Mouse (Mus musculus) cerebellum, postnatal 10 days (tissue): ENCODE results near the gene Pls1.

ENCODE experiments used
- DNase-seq, 2 experiments: peaks; one replicate each; pipeline ENCODE4 v3.0.0; 2021; ENCODE audit warnings: mixed read lengths in 2 of 2

Pls1 gene

DNA sequence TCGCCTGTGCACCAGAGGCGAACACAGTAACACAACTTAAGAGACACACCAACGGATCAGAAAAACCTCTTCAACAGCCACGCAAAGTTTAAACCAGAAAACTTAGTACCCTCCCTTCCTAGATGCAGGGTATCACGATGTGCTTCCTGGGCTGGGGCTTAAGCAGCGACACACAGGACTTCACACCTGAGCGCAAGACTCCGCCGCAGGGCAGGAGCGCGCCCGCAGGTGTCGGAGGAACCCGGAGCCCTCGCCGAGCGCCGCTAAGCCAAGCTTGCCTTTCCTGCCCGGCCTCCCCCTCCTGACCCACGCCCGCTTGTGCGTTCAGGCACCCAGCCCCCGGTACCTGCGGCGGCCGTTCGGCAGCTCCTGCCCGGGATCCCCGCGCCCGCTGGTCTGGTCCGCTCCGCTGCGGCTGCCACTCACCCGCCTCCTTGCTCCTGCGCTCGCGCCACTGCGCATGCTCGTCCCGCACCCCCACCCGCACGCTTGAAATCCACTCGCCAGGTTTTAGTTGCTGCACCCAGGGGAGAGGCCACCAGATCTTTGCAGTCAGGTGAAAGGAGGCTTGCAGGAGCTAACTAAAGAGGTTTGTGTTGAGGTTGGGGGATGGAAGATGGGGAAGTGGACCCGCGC lies at the start of gene Pls1:
Pls1 (minus strand) TSS at position 487 of the 636 bp plus-strand sequence.
- DNase-seq: peak; percentile 92 to 95

DNA sequence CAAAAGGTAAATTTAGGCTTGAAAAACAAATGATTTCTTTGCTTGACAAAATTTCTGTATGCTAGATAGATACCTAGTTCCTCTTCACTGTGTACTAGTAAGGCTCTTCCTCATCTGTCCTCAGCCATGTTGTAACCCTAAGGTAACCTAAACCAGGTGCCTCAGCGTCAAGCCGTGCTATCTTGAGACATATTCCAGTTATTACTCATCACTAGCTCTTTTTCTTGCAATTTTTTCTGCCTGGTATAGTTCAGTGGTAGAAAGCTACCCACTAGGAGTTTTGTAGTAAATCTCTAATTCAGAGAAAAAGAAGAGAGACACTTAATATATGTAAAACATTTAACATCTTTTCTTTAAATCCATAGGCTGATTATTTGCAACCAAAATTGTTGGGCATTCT lies 37.6 kb upstream of the Pls1 start:
- DNase-seq: no peak

DNA sequence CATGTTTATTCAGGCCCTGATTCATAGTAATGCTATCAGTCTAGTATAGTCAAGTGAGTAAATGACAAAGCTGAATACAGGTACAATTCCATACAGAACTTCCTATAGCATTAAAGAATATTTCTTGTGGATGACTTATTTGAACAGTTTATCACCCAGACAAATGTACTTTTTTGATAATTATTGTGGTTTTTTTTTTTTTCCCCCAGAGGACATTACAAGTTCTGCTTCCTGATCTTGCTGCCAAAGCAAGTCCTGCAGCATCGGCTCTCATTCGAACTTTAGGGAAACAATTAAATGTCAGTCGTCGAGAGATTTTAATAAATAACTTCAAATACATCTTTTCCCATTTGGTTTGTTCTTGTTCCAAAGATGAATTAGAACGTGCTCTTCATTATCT lies 33.1 kb upstream of the Pls1 start:
- DNase-seq: no peak

DNA sequence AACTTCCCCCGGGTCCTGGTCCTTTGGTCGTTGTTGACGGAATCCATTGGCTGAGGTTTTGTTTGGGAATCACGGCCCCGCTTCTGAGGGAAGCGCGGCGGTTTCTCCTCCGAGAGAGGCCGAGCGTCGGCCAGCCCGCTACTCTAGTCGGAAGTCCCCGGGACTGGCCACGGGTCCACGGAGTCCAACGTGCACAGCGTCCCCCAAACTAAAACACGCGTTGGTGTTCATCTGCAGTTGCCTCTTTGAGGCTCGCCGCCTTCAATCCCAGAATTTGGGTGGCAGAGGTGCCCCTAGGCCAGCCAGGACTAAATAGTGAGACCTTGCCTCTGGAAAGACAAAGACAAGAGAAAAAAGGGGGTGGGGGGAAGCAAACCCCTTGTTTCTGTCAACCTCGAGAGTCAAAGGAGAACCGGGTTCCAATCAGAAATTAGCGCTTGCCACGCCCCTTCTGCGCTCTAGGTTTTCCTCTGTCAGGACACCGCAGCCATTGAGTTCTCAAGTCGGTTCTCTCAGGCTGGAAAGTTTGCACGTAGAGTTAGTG lies 13.0 kb upstream of the Pls1 start:
- peak in 1 of 2 experiments; percentile 34 for DNase-seq

DNA sequence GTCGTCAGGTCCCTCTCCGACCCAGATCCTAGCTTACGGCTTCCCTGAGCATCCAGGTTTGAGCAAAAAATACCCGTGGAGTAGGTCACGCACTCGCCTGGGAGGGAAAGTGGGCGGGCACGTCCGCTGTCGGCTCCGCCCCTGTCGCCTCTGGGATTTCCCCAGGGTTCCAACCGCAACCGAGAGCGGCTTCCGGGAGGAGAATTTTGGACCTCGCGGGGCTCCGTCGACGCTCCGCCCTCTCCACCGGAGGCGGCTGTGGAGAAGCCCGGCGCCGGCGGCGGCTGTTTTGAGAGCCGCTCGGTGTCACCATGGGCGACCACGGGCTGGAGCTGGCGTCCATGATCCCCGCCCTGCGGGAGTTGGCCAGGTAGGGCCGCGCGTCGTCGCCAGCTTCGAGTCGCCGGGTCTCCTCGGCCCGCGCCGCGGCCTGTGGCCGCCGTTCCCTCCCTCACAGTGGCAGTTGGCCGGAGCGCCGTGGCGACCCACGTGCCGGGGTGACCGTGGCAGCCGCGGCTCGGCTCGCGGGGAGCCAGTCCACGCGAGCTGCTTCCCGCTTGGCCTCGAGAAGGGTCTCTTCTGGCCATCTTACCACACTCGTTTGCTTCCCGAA lies 12.4 kb upstream of the Pls1 start, which contains the start of gene Atr:
Atr (plus strand) TSS at position 184 of the 613 bp plus-strand sequence.
- DNase-seq: peak; percentile 95 to 96

DNA sequence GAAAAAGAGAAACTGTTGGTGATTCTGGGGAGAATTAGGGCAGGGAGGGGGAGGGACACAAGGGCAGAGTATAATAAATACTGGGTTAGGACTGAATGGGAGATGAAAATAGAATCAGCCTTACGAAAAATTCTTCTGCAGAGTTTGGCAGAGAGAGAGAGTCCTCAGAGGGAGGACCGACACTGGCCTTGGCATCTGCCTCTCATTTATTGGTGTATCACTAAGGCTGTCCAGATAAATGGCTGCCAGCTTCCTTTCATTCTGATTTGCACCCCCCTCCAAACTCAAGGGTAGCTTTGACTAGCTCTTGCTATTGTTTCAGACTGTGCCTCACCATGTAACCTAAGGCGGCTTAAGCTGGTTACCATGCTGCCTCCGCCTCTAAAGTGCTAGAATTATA lies 10.9 kb upstream of the Pls1 start:
- DNase-seq: no peak

DNA sequence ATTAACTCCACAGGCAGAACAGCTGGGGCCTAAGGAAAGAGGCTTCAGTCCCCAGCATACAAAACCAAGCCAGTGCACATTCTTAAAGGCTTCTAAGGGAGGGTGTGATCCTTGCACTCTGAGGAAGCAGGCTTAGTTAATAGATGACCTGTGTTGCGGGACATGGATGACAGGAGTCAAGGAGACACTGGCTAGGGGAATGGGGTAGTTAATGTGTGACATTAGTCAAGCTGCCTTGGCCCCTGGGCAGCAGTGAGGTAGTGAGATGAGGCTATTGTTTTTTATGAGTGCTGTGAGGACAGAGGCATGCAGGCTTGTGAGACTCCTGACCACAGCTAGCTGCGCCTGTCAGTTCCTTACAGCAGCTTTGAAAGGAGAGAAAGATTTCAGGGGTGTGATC lies 9.8 kb upstream of the Pls1 start:
- no peak for DNase-seq

DNA sequence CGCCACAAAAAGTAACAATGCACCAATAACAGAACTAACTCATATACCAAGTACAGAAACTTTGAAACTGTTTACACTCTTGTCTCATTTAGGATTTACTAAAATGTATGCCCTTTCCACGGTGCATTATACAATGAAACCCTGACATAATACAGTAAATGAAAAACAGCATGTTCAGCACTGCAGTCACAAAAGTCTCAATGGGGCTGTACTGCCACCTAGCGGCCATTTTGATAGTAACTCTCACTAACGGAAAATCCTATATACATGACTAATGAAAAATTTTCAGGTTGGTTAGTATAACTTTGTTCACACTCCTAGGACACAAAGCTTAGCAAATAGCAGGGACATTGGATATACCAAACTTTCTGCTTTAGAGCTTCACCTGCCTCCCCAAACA lies 7.8 kb upstream of the Pls1 start:
- DNase-seq: peak; percentile 88 to 92

DNA sequence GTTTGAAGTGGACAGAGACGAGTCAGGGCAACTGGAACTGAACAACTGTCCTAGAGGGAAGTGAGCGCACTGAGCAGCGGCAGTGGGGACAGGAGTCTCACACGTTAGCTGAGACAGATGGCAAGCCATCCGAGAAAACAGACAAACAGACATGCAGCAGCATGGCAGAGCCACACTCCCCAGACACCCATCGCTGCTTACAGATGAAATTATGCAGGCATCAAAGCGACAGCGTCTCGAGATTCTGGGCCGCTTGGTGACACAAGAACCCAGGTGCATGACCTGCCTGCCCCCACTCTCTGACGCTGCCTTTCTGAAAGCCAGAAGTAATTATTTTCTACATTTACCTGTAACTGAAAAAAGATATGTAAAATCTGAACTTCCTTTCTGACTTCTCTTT lies 6.6 kb upstream of the Pls1 start:
- DNase-seq: no peak

DNA sequence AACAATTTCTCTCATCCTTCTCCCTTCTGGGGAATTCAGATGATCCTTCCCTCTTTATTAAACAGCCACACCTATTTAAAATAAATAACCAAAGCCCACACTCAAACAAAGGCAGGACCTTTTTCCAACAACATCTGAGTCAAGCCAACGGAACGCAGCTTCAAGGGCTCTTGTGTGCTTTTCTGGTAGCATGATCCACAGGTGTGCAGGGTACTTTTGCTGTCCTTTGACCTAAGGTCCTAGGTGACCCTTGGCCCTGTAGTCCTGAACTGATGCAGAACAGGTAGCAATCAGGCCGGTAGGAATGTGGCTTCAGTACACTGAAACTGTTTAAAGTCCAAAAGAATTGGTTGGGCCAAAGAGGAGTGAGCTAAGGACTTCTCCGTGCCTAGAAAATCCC lies 600 bp upstream of the Pls1 start:
- DNase-seq: no peak

DNA sequence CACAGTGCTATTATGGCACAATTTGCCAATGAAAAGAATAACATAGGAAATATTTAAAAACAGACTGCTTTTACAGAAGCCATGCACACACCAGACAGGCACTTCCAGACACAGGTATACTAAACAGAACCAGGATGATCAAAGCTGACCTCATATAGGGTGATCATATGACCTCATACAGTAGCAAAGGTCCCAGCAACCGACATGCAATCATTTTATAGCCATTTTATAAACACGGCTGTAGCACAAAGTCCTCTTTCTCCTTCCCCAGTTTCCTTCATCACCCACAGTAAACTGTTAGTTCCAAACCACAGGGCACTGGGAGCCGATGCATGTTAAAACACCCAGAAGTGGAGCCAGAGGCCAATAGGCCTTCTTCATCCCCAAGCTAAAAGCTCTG lies 5.7 kb downstream of the Pls1 start:
- DNase-seq: no peak

DNA sequence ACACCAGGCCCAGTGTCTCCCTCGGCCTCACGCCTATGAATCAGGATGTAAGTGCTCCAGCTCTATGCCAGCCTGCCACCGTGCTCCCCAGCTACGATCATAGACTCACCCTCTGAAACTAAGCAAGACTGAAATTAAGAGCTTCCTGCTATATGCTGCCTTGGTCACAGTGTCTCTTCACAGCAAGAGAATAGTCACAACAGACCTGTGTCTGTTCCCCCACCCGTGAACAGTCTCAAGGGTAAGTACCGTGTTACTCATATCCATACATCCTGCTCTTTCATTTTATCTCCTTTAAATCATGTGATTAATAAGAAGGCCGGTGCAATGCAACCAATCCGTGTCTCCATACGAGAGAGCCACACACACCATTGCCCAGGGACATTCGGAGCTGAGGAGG lies 9.4 kb downstream of the Pls1 start:
- no peak for DNase-seq

DNA sequence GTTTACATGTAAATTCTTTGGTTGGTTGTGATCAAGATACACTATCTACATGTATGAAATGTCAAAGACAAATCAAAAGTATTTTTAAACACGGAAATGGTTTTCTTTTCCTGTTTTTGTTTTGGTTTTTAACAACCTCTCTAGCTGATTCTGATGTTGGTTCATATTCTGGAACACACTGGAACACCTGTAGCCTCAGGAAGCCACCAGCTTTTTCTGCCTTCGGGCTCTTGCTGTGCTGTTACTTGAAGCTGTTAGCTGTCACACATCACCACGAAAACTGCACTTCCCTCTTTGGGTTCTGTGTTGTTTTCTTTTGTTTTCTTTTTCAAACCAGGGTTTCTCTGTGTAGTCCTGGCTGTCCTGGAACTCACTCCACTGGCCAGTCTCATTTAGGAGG lies 10.3 kb downstream of the Pls1 start:
- DNase-seq: no peak

DNA sequence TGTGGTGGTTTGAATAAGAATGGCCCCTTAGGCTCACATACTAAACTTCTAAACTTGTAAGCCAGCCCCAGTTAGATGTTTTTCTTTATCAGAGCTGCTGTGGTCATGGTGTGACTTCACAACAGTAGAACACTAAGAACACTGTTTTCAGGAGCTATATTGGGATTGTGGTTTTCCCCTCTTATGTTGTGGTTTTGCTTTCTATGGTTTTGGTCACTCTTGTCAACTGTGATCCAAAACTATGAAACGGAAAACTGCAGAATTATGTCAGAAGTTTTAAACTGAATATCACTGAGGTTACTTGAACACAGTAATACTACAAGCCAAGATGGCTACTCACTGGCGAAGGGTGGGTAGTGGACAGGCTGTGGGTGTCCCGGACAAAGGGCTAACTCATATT lies 12.4 kb downstream of the Pls1 start:
- DNase-seq: no peak

DNA sequence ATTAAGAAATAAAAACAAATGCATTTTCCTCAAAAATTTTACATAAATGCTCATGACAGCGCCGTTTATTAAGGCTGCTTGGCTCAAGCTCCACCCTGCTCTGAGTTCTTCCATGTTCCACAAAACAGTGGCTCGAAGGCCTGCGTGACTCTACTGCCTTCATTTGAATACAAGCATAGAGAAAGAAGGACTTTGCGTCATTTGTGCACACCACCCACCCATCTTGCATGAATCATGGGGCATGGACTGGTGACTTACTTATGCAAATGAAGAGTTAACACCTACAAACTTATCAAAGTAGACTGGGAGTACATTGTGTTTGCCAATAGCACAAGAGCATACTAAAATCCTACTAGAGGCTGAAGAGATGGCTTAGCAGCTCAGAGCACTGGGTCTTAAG lies 17.5 kb downstream of the Pls1 start:
- no peak for DNase-seq

DNA sequence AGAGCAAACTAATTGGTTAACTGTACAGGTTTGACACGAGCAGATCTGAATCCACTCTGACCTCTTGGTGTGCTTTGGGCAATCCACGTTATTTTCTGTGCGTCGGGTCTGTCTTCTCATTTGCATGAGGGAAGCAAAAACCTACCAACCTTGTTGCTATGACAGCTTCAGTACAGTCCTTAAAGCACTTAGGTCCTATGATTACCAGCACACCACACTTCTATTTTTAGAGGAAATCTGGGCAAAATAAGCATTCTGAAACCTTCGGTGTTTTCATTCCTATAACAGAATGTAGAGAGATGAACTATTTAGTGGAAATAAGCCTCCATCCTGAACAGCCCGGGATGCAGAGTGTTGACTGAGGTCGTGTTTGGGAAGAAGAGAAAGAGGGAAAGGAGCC lies 22.6 kb downstream of the Pls1 start:
- DNase-seq: no peak

DNA sequence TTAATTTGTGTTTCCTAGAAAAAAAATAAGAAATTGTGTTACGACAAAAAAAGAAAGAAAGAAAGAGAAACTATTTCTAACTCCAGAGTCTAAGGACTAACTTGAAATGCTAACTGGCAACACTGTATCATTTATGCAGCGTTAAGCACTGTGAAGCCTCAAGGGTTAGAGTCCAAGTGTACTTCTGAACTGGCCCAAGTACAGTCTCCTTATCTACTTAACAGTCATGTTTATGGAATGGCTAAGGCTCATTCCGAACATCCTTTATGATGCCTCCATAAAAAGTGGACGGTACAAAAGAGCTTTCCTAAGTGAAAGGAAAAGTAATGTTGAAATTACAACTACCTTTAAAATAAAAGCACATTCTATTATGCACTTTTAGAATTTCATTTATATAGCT lies 29.4 kb downstream of the Pls1 start:
- no peak for DNase-seq

DNA sequence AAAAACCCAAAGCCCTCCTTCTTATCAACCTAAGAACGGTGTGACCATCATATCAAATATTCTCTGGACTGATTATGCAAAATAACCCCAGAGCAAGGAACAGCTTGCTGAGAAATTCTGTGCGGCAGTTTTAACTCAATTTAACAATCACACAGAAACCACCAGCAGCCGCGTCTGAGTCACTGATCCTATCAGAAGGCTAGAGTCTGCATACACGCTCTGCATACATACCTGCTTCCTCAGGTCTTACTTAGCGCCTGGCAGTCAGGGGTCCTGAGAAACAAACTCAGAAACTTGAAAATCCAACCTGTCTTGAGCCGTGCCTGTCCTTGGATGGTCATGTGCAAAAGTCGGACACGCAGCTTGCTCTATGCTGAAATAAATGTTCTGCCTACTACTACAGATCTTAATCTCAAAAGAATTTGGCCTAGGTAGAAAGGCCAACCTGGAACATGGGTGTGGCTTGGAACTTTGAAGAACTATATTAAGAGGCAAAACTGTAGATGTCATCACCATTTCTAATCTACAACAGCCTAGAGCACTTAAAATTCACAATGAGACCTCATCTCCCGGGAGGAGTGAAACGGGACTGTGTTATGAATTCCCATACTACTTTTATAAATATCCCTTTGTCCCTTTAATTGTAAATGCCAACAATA lies 30.0 kb downstream of the Pls1 start:
- no peak for DNase-seq

DNA sequence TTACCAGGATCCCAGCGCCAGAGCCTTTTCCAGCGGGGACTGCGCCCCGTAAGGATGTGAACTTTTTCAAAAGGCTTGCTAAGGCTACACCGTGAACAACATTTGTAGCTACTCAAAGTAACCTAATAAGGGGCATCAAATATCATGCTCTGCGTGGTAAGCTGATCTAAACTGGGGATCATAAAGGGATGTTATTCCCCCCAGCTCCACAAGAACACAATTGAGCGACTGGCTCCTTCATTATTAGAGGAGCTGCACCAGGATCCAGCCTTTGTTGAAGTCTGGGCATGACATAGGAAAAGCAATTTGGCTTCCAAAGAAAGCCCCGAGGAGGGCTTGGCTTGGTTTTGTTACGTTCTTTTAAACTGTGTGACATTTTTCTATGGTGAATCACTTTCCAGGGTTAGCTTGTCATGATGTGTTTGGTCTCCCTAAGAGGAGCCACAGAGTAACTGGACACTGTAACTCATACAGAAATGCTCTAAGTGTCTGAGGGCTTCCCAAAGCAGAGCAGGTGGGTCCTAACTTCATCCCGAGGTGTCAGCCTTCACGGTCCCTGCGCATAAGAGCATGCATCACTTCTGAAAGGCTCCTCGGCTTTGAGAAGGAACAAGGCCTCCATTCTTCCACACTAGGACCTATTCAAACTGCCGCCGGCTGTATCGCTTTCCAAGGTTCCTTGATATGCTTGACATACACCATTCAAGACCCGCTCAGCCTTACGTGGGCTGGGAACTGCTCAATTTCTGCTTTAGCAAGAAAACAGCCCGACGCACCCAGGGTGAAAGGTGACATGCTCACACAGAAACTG lies 31.2 kb downstream of the Pls1 start:
- DNase-seq: no peak

DNA sequence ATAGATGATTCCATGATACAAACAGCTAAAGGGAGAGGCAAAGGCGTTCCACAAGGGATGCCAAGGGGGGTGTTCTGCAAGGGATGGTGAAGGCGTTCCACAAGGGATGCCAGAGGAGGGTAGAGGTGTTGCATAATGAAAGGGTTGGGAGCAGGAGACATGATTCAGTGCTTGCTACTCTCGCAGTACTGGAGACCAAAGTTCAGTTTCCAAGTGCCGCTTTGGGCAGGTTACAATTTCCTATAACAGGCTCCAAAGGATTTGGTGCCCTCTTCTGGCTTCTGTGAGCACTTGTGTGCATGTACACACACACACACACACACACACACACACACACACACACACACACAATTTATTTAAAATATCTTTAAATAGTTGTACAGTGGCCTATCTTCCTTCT lies 33.3 kb downstream of the Pls1 start:
- no peak for DNase-seq

DNA sequence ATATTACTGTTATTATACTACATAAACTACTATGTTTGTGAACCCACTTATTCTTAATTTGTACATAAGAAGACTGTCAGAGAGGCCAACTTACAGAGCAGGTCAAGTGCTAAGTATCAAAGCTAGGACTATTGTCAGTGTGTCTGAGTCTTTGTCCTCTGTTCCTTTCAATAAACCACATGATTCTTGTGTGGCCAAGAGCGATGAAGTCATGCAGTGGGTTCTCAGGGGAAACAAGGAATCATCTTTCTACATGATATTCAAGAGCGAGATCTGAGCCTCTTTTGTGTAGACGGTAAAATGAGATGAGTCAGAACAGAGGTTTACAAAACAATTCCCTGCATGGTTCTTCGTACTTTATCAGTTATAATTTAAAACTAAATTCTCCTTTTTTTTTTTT lies 35.5 kb downstream of the Pls1 start:
- no peak for DNase-seq

DNA sequence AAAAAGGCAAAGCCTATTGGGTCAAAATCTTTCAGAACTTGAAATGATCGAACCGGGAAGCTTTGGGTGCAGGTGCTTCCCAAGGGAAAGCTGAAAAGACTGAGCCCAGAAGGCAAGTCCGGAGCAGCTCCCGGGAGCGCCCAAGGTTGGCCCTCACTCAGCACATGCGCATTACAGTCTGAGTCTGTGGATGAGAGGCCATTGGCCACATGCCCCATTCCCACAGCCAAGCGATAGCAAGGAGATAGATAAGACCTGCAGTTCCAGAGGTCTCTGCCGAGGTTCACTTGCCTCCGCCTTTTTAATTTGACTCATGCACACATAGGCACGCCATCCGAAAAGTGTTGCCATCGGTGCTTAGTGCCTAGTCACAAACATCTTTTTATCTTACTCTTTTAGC lies 39.7 kb downstream of the Pls1 start:
- DNase-seq: peak; percentile 19 to 24

DNA sequence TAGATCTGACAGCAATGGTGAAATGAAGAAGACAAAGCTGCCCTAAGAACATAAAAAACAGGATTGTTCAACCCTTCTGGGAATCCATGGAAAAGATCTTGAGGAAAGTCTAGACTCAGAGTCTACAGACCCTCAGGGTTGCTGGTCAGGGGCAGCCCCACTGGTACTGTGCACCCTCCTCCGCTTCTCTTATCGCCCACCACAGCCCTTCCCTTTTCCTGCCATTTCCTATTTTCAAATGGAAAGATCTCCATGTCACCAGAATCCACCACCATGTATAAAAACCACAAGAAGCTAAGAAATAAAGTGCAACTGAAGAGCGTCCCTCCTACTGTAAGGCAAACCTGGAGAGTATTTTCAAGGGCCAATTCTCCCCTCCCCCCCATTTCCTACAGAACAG lies 41.3 kb downstream of the Pls1 start:
- no peak for DNase-seq
